Mouse (Mus musculus): Measurements from ENCODE around the gene Ldlrad2.
"Not testable (repeated sequence)": the region's sequence is repeated elsewhere in the genome, so short reads cannot be mapped to it uniquely, and the experiment has no call there.

The Ldlrad2 gene

DNA sequence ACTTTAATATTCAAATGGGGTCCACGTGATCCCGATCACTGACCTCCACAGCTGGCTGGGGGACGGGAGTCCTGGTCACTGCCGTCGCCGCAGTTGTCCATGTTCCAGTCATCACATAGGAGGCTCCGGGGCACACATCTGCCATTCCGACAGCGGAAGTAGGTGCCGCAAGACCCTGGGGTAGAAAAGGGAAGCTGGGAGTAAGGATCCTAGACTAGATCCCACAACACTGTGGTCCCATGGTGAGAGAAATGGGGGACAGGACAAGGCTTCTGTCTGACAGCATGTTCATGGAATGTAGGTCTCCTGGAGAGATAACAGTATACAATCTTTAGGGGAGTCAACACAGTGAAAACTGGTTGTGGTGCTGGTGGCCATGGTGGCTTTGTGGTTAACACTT lies at the start of gene Ldlrad2:
TSS of gene Ldlrad2 (minus strand) at position 101 of the 400 bp plus-strand sequence.
- no peak for DNase-seq (ENCODE audit: low read depth, low spot score)

DNA sequence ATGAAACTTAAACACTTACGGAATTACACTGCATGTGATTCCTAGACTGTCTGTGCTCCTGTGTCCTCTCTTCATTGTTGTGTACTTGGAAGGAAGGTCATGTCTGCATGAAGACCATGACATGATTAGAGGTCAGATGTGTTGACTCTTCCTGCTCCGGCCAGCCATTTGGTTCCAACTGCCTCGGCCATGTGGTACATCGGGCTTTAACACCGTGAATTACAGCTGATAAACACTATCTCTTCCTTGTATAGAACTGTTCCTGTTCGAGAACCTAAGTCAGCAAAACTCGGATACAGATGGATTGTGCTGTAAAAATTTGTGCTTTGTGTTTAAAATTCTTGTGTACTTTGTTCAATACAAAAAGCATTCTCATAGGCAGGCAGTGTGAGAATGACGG lies 48.5 kb upstream of the Ldlrad2 start:
- DNase-seq (ENCODE audit: low read depth, low spot score): no peak

GRCm38 (mm10) chr4:137610256-137610655 lies 35.9 kb upstream of the Ldlrad2 start:
- DNase-seq (ENCODE audit: low read depth, low spot score): no peak

DNA sequence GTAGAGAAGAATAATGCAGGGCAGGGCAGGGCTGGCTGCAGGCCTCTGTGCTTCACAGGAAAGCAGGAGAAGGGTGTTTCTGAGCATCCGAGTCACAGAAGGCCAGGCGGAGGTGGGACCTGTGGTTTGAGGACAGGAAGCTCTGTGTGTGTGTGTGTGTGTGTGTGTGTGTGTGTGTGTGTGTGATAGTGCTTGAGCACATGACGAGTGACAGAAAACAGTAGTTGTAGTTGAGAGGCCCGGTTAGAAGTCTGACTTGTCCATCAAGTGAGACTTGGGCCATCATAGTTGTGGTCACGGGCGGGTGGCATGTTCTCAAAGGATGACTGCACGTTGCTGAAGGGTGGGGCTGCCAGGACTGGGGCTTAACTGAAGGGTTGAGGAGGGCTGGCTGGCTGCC lies 35.3 kb upstream of the Ldlrad2 start:
- no peak for DNase-seq (ENCODE audit: low read depth, low spot score)

- DNase-seq (ENCODE audit: low read depth, low spot score): no peak
Observed at GRCm38 (mm10) chr4:137609281-137609680, 34.9 kb upstream of the Ldlrad2 start.

DNA sequence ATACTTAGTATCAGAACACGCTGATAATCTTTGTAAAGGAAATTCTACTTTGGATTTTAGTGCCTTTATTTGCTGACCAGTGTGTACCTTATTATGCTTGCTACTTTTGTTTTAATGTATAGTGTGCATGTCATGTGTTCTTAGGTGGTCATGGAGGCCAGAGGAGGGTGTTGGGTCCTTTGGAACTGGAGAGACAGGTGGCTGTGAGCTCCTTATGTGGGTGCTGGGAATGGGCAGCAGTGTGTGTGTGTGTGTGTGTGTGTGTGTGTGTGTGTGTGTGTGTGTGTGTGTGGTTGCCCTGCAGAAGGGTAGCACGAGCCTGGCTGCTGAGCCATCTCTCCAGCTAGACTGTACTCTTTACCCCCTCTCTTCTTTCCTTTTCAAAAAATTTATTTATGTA lies 32.7 kb upstream of the Ldlrad2 start:
- no peak for DNase-seq (ENCODE audit: low read depth, low spot score)

- no peak for DNase-seq (ENCODE audit: low read depth, low spot score)
Observed at GRCm38 (mm10) chr4:137603449-137604171, 29.2 kb upstream of the Ldlrad2 start.

DNA sequence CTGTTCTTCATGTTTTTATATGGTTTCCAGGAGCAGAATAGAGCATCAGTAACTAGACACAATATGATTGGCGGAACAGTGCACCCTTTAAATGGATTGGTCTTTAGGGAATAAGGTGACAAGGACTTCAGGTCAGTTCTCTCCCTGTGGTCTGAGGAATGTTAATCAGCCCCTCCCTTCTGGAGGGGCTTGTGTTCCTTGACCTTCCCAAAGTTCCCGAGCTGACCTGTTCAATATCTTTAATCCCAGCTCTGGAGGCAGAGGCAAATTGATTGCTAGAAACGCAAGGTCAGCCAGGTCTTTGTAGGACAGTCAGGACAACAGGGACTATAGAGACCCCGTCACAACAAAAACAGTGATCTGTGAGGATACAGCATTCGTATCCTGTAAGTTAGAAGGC lies 24.2 kb upstream of the Ldlrad2 start:
- no peak for DNase-seq (ENCODE audit: low read depth, low spot score)

DNA sequence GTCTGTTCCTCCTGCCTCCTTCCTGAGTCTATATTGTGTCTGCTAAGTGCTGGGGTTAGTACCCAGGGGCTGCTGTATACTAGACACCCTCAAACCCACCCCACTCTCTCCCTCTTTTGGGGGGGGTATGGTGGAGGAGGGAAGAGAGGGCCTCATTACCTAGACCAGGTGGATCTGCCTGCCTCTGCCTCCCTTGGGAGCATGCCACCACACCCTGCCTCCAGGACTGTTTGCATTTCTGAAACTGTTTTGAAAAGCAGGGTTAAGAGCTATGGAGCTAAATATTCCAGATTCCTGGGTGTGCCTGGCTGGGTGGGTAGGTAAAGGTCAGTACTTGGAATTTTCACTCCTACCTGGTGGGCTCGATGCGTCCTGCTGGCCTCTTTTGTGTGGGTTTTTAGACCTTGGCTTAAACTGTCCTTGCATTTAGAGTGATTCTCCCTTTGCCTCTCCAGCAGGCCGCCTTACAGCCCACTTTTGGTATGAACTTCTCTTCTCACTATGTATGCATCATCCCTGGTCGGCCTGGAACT lies 22.8 kb upstream of the Ldlrad2 start:
- DNase-seq (ENCODE audit: low read depth, low spot score): no peak

DNA sequence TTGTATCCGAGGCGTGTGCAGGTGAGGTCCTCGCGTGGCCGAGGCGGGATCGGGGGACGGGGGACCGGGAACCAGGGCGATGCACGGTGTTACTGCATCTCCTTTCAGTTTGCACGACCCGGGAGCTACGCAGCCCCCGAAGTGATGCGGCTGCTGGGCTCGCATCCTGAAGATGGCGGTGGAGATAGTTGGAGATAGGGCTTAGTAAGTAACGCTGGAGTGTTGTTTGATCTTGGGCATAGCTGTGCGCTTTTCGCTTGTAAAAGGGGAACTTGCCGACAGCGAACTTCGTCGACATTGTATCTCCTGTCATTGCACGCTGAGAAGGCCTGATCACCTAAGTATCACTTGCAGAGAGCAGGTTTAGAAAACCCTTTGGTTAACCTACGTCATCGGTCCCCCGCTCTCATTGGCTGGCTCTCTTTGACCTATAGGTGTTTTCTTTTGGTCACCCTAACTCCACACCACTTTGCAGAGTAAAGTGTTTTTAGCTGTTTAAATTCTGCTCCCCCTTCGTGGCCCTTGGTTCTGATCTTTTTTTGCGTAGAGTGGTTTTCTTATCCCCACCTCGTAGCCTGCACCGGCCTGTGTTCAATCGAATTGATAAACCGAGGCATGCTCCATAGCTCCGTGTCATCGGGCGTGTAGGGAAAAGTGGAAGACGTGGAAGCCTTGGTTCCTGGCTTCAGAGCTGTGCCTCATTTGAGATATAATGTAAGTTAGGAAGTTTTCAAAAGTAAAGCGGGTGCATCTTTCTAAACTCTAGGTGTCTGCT lies 20.3 kb upstream of the Ldlrad2 start:
- DNase-seq (ENCODE audit: low read depth, low spot score): peak; percentile 61

DNA sequence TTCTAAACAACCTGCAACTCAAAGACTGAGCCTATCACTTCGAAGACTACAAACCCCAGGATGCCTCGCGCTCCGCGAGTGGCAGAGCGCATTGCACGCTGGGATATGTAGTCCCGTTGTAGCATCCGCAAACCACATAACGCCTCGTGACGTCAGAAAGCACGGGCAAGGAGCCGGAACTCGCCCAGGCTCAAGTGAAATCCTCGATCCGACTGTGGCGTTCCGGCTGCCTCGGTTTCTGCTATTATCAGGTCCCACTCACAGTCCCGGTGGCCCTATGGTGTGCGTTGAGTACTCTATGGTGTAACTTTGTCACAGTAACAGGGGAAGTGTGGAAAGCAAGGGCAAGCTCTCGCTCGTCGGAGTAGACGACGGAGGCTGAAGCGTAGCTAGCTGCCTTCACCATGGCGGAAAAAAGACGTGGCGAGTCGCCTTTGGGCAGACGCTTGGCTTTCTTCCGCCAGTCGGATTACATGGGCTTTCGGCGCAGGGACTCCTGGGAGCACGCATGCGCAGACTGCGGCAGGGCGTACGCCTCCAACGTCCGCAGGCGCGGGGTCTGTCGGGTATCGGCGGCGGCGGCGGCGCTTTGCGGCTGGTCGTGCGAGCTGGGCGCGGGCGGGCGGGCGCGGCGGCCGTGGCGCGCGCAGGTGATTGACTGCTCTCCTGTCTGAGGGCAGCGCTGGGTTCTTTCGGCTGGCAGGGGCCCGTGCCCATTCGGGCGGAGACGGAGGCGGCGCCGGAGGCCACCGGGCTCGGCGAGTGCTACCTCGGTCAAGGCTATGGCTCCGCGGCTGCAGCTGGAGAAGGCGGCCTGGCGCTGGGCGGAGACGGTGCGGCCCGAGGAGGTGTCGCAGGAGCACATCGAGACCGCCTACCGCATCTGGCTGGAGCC lies 19.5 kb upstream of the Ldlrad2 start, which contains the start of gene Usp48:
TSS of gene Usp48 (plus strand) at position 155 of the 895 bp plus-strand sequence.
- DNase-seq (ENCODE audit: low read depth, low spot score): peak; percentile 98

GRCm38 (mm10) chr4:137590961-137591360 lies 16.6 kb upstream of the Ldlrad2 start:
- DNase-seq (ENCODE audit: low read depth, low spot score): no peak

GRCm38 (mm10) chr4:137589586-137589985 lies 15.2 kb upstream of the Ldlrad2 start:
- no peak for DNase-seq (ENCODE audit: low read depth, low spot score)

DNA sequence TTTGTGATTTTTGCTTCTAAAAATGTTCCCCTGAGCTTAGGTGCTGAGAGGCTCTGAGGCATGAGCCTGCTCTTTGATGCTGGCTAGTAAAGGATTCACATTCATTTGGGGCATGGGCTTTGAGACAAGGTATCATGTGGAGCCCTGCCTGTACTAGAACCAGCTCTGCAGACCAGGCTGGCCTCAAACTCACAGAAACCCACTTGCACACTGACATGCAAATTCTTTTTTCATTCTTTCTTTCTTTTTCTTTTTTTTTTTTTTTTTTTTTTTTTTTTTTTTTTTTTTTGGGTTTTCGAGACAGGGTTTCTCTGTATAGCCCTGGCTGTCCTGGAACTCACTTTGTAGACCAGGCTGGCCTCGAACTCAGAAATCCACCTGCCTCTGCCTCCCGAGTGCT lies 14.7 kb upstream of the Ldlrad2 start:
- DNase-seq (ENCODE audit: low read depth, low spot score): not testable (repeated sequence)

DNA sequence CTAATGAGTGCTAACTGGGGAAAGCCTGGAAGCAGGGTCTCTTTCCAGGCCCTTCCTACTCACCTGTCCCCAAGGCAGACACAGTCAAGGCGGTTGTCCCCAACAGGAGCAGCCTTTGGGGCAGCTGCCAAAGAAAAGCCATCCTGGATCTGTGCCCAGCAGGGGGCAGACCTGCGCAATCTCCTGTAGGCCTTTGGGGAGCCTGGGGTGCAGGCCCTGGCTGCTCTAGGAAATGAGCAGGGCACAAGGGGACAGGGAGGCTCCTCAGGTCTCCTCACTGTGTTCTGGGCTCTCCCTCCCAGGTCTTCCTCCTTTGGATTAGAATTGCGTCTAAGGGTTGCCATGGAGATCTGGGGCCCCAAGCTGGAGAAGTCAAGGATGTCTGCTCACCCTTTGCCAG lies 7.4 kb upstream of the Ldlrad2 start:
- DNase-seq (ENCODE audit: low read depth, low spot score): no peak

DNA sequence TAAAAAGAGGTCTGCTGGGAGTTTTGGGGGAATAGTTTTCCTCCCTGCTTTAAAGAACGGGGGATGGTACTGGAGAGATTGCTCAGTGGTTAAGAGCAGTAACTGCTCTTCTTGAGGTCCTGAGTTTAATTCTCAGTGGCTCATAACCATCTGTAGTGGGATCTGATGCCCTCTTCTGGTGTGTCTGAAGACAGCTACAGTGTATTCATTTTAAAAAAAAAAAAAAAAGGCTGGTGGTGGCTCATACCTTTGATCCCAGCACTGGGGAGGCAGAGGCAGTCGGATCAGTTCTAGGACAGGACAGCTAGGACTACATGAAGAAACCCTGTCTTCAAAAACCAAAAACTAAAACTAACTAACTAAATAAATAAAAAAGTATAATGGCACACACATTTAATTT lies 5.9 kb upstream of the Ldlrad2 start:
- DNase-seq (ENCODE audit: low read depth, low spot score): no peak

DNA sequence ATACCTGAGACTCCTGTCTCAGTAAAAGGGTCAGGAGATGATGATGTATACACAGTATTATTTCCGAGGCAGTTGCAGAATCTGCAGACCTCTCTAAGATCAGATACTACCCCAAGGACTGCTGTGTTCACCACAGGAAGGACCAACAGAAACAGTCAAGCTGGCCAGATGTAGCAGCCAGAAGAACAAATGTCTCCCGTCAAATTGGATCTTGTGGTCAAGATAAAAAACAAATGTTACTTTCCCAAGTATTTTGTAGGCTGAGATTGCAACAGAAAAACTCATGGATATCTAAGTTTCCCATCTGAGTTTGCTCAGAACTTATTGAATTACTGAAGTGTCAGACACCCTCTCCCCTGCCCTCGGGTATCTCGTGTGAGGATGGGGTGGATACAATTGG lies 5.4 kb upstream of the Ldlrad2 start:
- DNase-seq (ENCODE audit: low read depth, low spot score): no peak

DNA sequence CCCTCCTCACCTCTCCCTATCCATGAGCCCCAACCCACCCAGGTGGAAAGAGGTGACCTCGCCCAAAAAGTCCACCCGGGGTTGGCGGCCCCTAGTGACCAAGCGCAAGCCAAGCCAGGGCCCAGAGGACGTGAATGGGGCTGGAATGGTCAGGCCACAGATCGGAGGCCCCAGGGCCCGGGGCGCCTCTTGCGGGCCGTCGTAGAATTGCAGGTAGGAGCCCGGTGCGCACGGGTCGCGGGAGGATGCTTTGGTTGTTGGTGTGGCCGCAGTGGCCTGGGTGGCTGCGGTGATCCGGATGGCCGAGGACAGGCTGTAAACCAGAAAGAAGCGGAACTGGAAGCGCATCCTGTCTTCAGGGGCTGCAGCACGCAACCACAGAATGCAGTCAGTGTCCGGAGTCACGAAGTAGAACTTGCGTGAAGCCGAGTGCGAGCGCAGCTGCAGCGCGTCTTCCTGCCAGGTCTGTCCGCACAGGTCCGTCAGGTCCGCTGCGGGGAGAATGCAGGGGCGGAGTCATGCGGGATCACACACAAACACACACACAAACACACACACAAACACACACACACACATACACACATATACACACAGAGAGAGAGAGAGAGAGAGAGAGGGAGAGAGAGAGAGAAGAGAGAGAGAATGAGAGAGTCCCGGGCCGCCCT lies 3.9 kb upstream of the Ldlrad2 start:
- no peak for DNase-seq (ENCODE audit: low read depth, low spot score)

- DNase-seq (ENCODE audit: low read depth, low spot score): no peak
Observed at GRCm38 (mm10) chr4:137577486-137577885, 3.1 kb upstream of the Ldlrad2 start.

- DNase-seq (ENCODE audit: low read depth, low spot score): no peak
Observed at GRCm38 (mm10) chr4:137569873-137570272, 4.5 kb downstream of the Ldlrad2 start.

GRCm38 (mm10) chr4:137556673-137557210 lies 17.6 kb downstream of the Ldlrad2 start:
- DNase-seq (ENCODE audit: low read depth, low spot score): no peak
